Mouse (Mus musculus): Measurements from ENCODE around the gene Ccdc60.
"Not testable (repeated sequence)": the region's sequence is repeated elsewhere in the genome, so short reads cannot be mapped to it uniquely, and the experiment has no call there.

Ccdc60 gene

DNA sequence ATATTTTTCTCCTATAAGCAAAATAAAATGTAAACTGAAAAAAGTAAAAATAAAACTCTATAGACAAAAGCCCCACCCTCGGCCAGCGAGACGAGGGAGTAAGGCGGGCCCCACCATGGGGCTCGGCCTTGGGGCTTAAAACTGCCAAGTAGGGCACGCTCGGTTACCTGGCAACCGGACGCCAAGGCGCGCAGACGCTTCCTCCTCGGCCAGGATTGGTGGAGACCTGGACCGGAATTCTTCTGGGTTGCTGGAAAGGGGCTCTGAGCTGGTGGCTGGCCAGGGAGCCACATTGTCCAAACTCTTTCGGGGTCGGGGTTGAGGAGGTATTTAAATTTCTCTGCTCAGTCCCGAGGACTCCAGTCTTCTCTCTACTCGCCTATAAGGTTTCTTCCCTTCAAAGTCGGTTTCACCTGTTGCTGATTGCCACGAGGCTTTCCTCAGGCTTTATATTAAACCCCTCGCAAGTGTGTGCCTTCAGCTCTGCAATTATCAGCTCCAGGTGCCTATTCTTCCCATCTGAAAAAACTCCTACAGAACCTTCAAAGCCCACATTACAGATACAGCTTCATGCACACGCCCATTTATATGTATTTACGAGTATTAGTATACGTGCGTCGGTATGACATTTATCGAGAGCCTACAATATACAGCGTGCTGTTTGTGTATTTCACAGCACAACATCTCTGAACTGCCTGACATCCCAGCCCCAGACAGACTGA lies at the start of gene Ccdc60:
Ccdc60 (minus strand) TSS at position 137 of the 722 bp plus-strand sequence.
- DNase-seq: no peak

DNA sequence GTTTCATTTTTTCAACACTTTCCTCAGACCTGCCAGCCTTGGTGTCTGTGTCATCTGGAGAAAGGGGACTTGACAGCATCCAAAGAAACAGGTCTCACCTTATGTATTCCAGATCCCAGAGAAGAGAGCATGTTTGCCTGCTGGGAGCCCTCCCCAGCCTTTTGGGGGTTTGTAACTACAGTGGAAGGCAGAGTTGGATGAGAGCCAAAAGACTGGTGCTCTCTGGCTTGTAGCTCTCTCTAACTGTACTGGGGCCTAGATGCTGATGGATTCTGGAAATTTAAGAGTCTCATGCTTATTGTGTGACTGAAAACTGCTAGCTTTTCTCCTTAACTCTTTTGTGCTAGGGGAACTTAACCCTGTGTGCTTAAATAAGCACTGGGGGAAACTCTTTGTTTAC lies 47.4 kb upstream of the Ccdc60 start:
- no peak for DNase-seq

DNA sequence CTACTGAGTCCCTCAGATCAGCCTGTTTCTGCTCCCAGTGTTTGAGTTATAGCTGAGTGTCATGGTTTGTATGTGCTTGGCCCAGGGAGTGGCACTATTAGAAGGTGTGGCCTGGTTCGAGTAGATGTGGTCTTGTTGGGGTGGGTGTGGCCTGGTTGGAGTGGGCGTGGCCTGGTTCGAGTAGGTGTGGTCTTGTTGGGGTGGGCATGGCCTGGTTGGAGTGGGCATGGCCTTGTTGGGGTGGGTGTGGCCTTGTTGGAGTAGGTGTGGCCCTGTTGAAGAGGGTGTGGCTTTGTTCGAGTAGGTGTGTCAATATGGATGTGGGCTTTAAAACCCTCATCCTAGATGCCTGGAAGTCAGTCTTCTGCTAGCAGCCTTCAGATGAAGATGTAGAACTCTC lies 40.1 kb upstream of the Ccdc60 start:
- DNase-seq: no peak

DNA sequence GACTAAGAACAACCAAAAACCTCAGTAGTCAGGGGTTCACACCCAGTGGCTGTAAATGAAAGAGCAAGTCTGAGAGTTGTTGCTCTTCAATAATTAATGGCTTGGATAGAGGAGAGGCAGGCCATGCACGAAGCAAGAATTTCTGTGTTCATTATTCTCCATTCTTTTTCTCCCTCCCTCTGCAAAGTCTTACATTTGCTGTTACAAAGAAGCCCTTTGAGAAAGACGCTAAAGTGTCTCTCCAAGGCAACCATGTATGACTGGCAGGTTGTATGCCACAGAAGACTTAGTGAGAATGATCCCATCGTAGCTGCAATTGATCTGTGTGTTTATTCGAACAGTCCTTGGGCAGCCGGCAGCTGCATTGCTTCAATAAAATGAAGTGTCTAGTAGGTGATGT lies 34.6 kb upstream of the Ccdc60 start:
- no peak for DNase-seq

DNA sequence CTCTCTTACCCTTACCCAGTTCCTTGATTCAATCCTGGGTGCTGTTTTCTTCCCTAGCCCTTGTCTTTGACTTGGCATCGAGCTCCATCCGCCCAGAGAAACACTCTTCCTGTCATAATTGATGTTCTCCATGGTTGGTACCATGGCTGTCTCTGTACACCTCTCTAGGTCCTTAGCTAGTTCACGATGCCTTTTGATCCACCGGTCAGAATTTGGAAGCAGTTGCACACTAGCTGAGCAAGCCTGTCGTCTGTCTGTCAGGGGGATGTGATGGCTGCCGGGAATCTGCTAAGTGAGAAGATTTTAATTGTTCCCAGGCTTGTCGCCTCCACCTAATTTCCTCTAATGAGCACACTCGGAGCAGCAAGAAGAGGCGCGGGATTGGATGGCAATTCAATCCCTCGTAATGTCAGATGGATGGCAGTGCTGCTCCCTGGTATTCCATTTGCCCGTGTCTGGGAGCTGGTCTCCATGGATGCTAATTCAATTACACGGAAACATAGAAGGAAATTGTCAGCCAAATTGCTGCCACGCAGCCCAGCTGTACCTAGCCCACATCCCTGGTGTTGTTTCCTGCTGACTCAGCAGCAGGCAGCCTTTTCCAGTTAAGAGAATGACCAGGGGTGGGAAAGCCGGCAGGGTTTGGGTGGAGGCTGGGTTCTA lies 33.7 kb upstream of the Ccdc60 start:
- DNase-seq: no peak

DNA sequence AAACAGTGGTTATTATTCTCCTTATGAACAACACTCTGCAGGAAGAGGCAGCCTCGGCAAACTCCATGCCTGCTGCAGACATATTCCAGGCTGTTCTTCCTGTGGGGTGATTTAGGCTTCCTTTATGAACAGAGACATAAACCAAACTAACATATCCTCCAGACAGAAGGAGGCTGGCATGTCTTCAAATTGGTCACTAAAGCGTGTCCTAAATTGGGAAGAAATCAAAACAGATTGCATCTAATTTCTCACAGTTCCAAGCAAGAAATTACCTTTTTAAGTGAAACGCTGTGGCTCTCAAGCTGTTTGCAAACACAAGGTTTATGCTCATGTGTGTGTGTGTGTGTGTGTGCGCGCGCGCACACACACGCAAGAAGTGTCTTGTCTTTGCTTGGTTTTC lies 24.9 kb upstream of the Ccdc60 start:
- no peak for DNase-seq

DNA sequence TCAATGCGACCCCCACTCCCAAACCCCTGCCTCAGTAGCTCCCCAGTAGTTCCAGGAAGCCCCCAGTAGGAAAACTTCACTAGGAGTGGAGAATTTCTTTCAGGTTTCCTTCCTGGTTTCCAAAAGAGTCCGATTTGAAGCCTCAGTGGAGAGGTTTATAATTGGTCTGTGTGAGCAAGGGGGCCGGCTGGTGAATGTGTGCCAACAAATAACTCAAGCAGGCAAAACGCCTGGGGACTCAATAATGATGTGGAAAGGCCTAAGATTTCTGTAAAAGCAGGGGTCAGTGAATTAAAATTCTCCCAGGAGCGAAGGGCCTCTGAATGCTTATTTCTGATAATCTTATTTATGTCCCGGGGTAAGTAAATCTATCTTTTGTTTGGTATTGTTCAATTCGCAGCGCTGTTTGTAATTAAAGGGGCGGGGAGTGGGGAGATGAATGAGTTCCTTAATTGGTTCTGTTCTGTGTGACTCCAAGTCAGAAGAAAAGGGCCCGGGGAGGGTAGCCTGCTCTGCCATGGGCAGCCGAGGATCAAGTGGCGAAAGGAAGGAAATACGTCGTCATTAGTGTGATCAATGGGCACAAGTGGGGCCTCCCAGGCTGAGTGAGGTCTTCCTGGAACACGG lies 23.4 kb upstream of the Ccdc60 start:
- no peak for DNase-seq

DNA sequence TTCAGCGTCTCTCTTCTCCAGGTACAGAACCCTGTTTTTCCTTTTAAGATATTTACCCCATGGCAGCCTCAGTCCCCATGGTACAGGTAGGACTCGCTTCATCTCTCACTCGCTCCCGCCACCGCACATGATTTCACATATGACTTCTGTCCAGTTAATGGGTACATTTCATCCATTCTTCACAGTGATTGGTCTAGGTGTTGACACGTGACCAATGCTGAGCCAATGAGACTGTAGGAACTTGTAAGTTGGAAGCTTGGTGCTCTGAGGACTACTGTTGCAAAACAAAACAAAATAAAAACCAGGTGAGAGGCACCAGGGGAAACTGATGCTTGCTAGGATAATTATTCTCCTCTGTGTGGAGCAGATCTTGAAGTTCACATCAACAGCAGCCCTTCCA lies 22.9 kb upstream of the Ccdc60 start:
- DNase-seq: no peak

DNA sequence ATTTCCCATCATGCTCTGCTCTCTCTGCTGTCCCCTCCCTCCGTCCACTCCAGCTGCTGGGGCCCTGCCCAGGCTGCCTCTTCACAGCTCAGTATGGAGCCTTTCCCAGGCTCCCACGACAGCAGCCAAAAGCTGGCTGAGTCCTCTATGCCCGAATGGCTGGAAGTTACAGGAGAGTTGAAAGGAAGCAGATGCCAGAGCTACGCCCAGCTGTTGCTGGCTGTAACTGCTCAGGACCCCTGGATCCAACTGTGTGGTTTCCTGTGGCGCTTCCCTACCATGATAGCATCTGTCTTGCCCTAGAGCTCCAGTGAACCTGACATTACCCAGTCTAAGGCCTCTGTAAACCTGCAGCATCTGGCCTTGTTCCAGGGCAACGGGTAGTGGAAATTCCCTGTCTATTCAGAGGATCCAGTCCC lies 20.6 kb upstream of the Ccdc60 start:
- no peak for DNase-seq

DNA sequence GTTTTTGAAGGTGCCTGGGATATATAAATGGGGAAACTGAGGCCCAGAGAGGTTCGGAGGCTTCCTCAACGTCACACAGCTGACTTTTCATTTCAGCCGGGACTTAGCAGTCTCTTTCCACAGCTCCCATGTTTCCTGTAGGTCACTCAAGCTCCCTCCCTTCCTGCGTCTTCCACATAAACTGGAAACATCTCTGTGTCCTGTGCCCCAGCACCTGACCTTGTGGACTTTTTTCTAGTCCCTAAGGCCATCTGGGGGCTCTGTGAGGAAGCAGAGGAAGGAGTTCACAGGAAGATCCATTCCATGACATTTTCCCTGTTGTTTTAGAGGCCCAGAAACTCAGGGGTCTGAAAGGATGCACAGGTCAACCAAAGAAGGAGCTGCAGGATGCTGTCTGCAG lies 16.8 kb upstream of the Ccdc60 start:
- DNase-seq: no peak

DNA sequence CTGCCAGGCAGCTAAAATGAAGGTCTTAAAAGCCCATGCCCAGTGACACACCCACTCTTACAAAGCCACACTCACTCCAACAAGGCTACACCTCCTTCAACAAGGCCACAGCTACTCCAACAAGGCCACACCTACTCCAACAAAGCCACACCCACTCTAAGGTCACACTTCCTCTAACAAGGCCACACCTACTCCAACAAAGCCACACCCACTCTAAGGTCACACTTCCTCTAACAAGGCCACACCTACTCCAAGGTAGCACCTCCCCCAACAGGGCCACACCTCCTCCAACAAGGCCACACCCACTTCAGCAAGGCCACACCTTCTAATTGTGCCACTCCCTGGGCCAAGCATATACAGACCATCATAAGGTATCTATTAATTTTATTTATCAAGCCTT lies 16.4 kb upstream of the Ccdc60 start:
- not testable (repeated sequence) for DNase-seq

DNA sequence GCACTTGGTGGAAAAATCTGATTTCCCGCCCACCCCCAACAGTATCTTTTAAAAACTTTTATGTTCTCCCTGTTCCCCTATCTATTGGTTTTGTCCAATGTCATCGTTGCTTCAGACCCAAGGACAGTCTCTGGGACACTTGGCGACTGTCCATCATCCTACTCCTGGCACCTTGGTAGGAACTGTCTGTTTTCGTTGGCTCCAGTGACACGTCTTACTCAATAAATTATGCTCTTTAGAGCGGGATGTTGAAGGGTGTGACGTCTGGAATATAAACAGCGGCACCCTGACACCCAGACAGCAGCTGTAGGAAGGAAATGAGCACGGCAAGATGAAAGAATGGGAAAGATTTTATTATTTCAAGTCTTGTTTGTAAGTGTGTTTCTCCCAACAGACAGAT lies 12.2 kb upstream of the Ccdc60 start:
- DNase-seq: no peak

DNA sequence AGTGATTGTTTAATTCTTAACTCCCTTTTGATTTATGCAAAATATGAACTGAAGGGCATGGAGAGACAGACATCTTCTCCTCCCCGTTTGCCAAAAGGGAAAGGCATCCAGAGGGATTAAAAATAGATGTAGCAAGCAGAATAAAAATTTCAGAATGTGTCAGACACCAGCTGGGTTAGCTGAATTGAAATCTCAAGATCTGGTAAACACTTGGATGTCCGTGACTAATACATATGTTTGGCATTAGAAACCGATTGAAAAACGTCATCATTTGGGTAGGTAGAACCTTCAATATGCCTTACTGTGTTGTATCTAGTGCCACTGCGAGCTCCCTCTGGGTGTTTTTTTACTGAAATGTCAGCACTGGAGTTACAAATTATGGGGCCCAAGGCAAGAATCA lies 4.7 kb upstream of the Ccdc60 start:
- no peak for DNase-seq

DNA sequence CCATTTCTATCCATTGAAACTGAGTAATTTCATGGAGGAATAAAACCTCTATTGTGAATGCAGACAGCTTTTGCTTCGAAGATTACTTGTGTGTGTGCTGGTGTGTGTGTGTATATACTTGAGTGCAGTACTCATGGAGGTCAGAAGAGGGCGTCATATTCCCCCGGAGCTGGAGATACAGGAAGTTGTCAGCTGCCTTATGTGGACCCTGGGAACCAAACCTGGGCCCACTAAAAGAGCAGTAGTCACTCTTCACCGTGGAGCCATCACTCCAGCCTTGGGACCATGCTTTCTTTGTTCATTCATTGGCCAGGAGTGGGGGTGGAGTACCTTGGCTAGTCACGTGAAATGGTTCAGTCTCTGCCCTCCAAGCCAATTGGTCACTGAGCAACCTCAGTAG lies 1.8 kb upstream of the Ccdc60 start:
- DNase-seq: no peak

DNA sequence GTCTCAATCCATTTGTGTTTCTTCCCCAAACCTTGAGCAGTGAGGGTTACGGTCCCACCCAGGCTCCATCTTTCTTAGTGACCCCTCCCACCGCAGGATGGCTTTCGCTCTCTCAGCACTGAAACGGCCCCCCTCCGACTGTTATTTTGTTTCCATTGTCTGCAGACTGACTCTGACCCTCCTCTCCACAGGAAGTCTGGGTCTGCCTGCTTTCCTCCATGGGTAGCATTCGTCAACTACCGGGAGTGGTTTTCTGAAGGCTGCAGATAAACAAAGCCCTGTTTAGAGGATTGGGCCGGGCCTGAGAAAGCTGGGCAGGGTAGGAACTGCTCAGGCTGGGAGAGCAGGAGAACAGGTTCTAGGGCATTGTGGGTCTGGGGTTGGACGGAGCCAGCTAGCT lies 1.1 kb upstream of the Ccdc60 start:
- no peak for DNase-seq

DNA sequence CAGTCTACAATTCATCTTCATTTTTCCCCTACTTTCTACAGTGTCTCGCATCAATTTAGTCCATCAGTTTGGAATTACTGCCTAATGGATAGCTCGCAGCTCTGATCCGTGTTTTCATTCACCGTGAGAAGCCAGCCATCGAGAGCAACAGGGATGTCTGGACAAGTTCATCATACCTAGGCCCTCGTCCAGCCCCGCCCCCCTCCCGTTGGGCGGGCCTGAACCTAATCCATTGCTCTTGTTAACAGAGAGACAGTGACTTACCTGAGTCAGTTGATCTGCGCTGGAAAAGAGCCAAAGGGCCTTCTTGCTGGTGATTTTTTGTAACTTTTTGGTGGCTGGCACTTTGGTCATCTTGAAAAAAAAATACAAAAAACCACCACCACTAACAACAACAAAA lies 602 bp downstream of the Ccdc60 start:
- DNase-seq: no peak

DNA sequence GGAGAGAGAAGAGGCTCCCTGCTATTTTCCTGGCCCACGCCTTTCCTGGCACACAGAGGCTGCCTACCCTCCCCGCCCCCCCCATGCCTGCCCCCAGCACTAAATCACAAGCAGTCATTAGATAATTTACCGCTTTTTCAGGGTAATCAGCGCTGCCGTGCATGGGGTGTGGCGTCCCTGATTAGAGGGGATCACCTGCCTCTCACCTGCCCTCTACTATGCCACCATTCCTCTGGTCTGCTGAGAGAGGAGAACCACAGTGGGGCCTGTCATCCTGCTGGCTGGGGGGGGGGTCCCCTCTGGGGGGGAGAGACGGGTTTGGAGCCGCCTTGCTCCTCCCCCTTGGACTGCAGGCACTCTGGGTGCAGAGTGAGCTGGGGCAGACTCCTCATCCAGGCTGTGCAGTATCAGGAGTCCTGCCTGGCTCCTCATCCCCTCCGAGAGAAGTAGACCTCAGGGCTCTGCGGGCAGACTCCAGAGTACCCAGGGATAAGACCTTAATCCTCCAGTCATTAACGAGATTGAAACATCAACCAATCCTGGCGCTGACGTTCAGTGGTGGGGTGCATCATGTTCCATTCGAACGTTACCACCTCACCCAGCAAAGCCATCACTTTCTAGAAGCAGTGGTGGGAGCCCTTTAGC lies 3.1 kb downstream of the Ccdc60 start:
- no peak for DNase-seq

DNA sequence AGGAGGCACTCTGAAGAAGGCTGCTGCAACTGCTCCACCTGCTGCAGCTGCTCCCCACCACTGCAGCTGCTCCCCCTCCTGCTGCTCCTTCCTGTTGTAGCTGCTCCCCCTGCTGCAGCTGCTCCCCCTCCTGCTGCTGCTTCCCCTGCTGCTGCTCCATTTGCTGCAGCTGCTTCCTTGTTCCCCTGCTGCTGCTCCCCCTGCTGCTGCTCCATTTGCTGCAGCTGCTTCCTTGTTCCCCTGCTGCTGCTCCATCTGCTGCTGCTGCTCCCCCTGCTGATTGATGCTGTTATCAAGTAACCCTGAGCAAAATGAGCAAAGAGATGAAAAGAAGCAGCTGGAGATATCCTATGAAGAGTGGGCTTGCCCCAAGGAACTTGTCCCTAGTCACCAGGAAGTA lies 8.3 kb downstream of the Ccdc60 start:
- no peak for DNase-seq

DNA sequence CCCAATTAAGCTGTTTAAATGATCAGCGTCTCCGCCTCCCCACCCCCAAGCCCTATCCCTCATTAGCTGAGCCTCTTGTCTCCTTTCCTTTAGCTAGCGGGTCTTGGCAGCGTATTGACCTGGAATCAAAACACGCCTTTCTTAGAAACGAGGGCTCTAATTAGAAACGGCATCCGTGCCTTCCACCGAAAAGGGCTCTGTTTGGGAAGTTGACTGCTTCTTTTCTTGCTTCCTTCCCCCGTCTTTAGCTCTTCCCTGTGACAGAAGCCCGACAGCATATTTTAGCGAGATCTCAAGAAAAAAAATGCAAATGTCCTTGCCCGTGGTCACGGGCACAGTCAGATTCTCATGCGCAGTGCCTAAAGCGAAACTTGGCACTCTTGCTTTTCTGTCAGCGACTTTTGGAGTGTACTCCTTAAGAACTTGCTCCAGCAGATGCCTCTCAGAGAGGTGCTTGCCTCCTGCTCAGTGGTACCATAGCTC lies 10.3 kb downstream of the Ccdc60 start:
- DNase-seq: no peak

DNA sequence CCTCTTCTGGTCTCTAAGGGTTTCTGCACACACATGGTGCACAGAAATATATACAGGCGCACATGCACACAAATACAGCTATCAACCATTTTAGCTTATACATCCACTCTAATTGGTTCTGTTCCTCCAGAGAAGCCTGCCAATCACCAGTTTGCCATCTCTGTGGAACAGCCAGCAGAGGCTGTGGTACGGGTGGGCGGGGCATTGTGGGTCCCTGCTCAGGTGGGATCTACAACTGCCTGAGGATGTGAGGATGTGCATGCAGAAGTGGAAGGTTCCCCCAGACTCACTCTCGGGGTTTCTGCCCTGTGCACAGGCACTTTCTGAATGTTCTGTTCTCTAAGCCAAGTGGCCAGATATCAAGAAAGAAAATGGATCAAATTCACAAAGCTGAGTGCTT lies 10.8 kb downstream of the Ccdc60 start:
- DNase-seq: no peak

DNA sequence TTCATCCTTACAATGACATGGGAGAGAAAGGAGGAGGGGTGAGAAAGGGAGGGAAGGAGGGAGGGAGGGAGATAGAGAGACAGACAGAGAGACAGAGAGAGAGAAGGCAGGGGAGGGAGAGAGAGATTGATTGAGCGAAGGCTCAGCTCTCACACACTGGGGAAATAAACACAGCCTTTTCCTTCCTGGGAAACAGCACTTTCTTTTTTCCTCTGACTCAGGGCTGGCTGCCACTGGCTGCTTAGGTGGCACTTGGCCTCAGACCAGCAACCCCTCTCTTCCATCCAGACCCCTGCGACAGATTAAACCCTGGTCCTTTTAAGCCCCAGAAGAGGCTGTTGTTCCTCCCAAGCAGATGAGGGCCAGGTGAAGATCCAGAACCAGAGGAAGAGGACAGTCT lies 14.0 kb downstream of the Ccdc60 start:
- no peak for DNase-seq

DNA sequence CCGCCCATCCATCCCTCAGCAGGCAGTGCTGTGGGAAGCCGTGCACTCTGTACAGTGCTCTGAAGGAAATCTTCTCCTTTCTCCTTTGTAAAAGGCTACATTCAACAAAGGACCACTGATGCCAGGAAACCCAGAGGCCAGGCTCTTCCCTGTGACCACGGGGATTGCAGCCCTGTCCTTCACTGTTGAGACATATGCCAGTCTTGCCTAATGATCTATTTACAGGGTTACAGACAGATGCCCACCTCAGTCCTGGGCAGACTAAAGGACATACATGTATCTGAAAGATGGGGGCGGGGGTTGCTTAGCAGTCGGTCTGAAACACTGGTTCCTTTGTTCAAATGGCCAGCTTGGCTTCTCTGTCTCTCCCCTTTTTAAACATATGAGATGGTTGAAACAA lies 14.4 kb downstream of the Ccdc60 start:
- no peak for DNase-seq

DNA sequence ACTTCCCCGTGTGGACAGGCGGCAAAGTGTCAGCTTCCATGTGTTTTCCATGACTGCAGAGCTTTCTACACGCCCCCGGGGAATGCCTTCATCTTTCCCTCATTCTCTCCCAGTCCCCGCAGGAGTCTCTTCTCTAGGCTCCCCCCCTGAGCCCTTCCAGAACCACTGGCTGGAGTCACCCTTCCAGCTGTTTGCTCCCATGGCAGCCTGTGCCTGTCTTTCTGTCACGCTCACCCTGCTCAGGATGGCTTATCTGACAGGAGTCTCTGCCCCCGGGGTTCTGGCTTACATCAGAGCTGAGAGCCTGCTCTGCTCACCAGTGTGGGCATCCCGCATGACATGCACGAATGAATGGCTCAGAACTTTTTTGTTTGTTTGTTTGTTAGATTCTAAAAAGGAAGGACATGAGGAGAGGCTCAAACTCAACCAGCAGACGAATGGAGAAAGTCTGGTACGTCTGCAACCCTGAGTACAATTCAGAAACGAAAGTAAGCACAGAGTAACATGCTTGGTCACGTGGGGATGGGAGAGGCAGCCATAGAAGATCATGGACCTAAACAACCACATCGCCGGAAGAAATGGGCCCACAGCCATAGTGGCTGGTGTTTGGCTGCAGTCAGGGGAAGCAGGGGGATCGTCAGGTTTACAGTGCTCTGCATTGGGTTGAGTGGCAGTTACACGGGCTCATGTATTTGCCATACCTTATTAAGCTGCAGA lies 17.1 kb downstream of the Ccdc60 start:
- no peak for DNase-seq
